Mouse (Mus musculus): ENCODE data around the gene 4930568D16Rik.

DNA sequence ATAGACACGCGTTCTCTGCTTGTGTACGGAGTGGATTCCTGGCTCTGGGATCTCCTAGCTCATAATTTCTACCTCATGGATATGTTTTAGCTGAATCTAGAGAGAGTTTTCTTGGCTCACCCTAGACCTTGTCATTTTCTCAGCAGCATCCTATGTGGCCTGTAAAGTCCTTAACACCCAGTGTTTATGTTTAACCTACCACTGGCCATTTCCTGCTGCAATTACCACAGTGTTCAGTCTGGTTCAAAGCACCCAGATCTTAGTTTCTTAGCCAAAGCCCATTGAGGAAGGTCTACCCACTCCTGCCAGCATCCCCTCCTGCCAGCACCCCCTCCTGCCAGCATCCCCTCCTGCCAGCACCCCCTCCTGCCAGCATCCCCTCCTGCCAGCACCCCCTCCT lies 45.3 kb upstream of the 4930568D16Rik start:
- no peak for TF ChIP-seq POLR2A (IDR thresholded peaks at IDR 0.05; ENCODE audit: borderline replicate concordance, control insufficient read depth, low read depth, low read length)
- no peak for TF ChIP-seq CTCF (IDR thresholded peaks at IDR 0.05; ENCODE audit: control insufficient read depth, insufficient read depth, low read length)

All from bone marrow, adult 2 months (tissue).